Mouse (Mus musculus): Measurements from ENCODE around the gene Mylk4. TPM values are rescaled to one million over a fixed set of nuclear protein-coding genes. Genes with fewer than 3 reads are reported as not detected.

Gene Mylk4
- total RNA-seq, 2 experiments from 2014 or later = not detected

DNA sequence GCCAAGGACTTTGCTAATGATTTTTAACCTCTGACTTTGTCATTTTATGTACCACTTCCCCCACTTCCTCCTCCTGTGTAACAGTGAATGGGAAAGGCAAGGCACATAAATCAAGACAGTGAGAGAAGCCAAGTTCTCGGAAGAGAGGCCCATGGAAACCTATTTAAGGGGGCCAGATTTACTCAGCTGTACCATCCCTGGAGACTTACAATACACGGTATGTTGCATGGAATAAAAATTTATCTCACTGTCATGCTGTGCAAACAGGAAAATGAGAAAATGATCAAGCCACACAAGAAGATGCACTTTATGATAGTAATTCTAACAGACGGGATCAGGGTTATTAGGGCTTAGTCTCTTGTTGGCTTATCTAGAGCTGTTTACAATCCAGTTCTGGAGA is 64.5 kb downstream of the Mylk4 start:
- no peak for ATAC-seq (replicated peaks; ENCODE audit: poor library complexity, severe bottlenecking)

DNA sequence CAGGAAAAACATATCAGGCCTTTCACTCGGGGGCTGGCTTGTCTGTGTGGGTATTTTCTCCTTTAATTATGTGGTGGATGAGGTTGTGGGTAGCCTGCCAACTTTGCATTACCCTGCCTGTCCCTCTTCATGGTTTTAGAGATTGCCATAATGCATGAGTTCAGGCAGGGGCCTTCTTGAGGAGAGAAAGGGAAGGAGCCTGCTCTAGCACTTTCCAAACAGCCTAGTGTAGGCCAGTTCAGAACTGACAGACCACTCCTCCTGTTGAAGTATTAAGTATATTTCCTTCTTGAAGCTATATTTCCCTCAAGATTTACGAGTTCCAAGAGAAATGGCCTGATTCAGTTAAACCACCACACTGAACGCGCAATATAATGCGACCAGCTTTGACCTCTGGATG is 66.0 kb downstream of the Mylk4 start:
- ATAC-seq (replicated peaks; ENCODE audit: poor library complexity, severe bottlenecking) = no peak

DNA sequence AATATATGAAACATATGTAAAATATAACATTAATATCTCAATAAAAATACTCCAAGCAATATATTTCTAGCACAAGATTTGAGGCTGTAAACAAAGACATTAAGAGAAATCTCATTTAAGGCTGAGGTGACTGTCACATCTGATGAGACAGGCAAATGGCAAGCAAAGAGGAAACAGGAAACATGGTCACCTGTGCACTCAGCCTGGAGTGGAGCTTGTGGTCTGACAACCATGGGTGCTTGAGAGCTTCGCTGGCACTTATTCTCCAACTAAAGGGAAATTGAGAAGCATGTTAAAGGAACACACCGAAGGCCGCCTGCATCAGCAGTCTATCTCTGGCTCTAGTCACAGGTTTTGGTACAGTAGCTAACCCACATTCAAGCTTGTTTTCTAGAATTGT is 71.2 kb downstream of the Mylk4 start:
- no peak for ATAC-seq (replicated peaks; ENCODE audit: poor library complexity, severe bottlenecking)

DNA sequence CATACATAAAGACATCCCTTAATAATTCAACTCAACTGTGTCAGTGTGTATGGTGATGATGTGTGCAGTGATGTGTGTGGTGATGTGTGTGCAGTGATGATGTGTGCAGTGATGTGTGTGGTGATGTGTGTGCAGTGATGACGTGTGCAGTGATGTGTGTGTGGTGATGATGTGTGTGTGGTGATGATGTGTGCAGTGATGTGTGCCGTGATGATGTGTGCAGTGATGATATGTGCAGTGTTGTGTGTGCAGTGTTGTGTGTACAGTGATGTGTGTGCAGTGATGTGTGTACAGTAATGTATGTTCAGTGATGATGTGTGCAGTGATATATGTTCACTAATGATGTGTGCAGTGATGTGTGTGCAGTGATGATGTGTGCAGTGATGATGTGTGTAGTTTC is 75.9 kb downstream of the Mylk4 start:
- ATAC-seq (replicated peaks; ENCODE audit: poor library complexity, severe bottlenecking) = no peak

DNA sequence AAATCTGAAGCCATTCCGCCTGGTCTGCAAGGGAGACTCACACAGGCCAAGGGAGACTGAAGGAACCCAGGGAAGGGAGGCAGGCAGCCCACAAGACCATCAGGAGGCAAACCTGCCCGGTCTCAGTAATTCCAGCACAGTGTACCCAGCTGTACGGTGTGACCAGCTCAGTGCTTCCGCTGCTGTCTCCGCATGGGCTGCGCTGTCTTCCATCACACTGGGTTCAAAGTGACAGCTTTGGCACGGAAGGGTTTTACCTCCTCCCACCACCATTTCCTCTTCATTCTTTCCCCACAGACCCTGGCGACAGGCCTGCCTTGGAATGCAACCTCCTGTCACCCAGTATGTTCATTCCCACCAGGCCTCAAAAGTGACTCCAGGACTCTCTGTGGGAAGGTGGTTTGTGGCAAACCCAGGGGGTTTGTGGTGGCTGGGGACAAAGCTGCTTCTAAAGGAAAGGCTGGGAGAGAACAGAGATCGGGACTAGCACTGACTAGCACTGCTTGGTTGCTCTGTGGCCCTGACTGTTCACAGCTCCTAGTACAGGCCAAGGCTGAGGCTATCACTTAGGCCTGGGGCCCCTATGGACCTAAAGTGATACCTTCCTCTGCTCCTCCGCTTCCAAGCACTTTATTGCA is 77.0 kb downstream of the Mylk4 start:
- no peak for ATAC-seq (replicated peaks; ENCODE audit: poor library complexity, severe bottlenecking)

DNA sequence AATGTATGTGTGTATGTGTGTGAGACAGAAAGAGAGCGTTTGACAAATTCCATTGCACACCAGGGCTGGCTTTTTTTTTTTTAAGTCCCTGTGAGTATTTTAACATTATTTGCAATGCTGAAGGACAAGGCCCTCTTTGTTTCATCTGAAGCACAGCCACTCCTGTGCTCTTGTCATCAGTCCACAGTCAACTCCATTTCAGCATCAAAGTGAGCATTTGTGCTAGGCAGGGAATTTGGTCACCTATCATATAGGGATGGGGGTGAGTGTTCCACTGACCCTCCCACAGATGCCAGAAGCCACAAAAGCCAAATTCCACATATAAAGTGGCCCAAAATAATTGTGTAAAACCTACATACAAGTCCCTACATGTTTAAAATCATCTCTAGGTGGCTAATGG is 78.4 kb downstream of the Mylk4 start:
- ATAC-seq (replicated peaks; ENCODE audit: poor library complexity, severe bottlenecking) = no peak

DNA sequence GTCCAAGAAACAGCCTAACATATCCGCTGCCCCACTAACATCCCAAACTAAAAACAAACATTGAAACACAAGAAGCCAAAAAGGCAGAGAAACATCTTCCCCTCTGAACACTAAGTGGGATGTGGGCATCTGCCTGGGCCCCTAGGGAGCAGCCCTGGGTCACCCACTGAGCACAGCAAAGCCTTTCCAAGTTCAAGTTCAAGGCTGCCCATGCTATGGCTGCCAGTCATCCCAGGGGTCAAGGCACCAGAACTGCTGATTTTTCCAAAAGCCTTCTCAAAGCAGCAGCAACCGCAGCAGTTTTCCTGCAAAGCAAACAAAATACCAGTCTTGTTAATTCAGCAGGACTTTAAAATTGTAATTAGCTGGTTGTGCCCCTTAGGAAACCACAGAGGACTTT is 78.8 kb downstream of the Mylk4 start:
- no peak for ATAC-seq (replicated peaks; ENCODE audit: poor library complexity, severe bottlenecking)

DNA sequence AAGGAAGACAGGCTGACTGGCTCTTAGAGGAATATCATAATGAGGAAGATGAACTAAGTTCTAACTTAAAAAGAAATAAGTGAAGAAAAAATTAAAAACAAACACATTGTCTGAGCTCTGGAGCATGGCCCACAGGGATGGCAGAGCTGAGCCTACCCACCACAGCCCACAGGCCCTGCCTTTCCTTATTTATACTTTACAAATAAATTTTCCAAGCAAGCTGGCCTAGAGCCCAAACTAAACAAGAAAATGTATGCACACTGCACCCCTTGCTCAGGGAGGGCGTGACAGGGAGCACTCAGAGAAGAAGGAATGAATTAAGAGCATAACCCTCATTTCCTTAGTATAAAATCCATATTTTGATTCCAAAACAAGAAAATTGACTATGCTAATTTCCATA is 82.2 kb downstream of the Mylk4 start:
- no peak for ATAC-seq (replicated peaks; ENCODE audit: poor library complexity, severe bottlenecking)

DNA sequence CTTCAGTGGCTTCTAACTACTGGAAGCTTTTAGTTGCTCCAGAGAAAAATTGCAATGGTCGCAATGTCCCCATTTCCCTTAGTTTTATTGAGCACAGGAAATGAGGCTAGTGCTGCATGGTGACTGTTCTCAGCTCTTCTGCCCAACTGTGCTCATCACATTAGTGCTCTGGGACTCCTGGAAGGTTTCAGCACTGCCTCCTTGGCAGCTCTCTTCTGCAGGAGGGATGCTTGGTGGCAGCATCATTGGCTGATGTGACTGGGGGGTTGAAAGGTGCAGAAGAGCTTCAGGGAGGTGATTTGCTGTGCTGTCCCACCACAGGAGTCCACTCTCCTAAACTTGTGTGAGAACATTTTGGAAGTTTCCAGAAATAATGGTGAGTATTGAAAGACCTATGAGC is 84.4 kb downstream of the Mylk4 start:
- no peak for ATAC-seq (replicated peaks; ENCODE audit: poor library complexity, severe bottlenecking)

DNA sequence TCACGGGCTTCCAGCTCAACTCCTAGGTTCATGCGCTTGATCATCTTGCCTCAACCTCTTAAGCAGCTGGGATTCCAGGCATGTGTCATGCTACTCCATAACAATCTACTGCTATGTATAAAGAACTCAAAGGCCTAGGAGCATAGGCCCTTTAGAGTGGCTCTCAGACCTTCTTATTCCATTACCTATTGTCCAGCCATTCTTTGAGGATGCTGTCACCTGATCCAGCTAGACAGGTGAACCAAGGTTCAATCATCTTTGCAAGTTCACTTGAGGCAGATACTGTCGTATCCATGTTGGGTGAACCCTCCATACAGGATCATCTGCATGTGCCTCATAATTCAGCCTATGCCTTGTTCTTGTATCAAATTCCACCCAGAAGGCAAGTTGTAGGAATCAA is 84.8 kb downstream of the Mylk4 start:
- ATAC-seq (replicated peaks; ENCODE audit: poor library complexity, severe bottlenecking) = no peak

DNA sequence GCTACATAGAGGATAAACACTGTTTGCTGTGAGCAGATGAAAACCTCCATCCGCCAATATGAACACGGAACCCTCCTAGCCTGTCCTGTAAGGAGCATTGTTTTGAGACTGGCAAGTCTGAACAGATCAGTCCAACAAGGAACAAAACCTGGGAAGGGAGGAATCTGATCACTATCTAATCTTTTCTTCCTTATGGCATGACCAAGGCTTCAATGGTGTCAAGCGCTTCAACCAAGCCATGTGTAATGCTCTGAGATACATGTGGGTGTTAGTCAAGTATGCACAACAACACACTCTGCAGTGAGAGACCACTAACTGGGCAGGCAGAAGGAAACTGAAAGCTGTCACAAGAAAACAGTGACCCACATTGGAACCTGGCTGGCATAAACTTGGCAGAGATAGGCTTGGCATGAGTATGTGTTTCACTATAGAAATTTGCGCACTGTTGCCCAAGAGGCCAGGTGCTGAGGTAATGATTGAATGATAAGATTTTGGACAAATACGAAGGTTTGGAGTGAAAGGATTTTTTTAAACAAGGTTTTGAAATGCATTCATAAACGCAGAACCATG is 89.8 kb downstream of the Mylk4 start:
- no peak for ATAC-seq (replicated peaks; ENCODE audit: poor library complexity, severe bottlenecking)

DNA sequence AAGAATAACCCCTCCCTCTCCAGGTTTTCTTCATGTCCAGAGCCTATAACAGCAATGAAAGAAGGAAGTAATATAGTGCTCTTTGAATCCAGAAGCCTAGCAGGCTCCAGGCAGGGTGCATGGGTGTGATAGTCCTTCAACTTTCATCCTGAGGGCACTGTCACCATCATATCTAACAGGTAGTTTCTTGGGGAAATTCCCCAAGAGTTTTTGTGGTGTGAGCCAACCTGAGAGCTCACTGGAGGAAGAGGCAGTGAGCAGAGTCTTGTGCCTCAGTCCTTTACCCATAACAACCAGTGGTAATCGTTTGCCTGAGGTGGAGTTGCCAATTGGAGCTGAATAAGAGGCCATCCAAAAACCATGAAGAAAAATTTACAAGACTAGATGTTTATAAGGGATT is 91.2 kb downstream of the Mylk4 start:
- peak; percentile 40 for ATAC-seq (replicated peaks; ENCODE audit: poor library complexity, severe bottlenecking)

DNA sequence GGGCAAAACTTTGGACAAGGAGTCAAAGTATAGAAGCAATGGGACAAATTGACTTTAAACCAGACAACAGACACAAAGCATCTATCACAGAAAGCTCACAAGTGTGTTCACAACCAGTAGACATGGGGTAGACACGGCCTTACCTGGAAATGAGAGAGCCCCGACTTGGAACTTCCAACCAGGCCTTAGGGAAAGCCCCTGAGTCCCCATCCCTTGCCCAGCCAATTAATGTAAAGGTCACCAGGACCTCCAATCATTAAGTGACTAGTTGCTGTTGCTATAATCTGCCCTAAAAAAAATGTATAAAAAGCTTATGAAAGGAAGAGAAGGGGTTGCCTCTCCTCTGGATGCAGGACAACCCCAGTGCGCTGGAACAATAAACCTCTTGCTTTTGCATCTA is 93.5 kb downstream of the Mylk4 start:
- ATAC-seq (replicated peaks; ENCODE audit: poor library complexity, severe bottlenecking) = no peak

DNA sequence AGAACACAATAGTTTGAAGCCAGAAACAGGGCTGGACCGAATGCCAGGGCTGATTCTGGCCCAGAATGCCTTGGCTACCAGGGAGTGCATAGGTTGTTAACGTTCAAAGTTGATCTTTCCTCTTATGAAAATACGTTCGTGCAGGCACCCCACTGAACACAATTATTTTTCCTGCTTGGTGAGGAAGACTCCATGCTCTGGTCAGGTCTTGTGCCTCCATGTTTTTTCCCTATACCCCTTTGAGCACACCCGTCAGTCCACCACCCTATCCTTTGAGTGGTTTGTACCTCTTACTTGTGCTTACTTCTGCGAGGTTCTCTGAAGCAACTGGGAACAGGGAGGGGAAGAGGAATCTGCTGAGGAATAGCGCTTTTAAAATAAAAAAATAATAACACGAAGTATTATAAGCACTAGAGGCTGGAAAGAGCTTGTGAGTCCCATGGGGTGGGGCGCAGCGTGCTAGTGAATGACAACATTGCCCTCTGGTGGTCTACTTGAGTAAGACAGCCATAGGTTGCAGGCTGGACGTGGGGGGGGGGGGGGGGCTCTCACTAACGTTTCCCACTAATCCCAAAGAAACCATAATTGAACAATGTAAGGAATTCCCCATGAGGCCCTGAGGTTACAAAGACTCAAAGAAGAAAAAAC is 102.8 kb downstream of the Mylk4 start:
- ATAC-seq (replicated peaks; ENCODE audit: poor library complexity, severe bottlenecking) = peak; percentile 94

DNA sequence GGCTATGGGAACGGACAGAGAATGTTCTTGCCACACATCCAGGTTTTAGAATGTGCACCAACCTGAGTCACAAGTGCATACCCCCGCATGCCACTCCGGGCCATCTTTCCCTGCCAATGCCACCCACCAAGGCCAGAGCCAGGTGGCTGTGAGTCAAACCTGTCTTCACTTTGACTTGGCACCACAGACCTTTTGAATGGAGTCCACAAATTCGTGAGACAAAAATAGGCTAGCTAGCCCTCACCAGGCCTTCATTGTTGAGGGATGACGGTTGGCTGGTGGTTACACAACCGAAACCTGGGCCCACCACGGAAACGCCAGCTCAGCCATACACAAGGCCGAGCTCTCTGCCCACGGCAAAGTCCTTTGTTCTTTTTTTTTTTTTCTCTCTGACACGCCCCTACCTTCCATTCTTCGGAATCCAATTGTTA is 103.6 kb downstream of the Mylk4 start:
- peak; percentile 81 for ATAC-seq (replicated peaks; ENCODE audit: poor library complexity, severe bottlenecking)

DNA sequence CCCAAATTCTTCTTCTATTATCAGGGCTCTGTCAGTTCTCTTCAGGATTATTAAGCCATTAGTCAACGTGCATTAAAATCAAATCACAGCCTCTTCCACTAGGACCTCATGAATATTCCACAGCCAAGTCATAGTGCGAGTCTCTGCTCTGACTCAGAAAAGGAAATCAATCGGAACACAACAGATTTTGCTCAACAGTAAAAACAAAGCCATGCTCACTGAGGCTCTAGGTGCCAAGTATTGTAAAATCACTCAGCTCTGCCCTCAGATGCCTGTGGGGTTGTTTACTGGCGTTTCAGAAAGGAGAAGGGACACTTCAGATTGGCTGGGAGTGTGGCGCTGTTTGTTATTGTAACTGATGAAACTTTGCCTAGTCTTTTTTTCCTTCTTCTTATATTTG is 104.8 kb downstream of the Mylk4 start:
- no peak for ATAC-seq (replicated peaks; ENCODE audit: poor library complexity, severe bottlenecking)

DNA sequence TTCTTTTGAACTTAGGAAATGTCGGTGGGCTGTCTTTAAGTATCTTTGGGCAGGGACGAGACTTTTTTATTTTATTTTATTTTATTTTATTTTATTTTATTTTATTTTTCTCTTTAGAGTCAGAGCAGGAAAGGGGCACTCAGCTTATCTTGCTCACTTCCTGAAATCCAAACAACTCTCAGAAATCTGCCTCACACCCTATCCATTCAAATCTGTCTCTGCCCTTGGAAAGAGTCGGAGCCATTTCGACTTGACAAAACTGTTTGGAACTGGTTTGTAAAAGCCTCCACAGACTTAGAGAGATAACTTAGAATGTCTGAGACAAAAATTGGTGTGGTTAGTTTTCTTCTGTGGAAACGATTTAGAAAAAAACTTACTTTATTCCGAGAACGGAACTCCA is 113.0 kb downstream of the Mylk4 start:
- no peak for ATAC-seq (replicated peaks; ENCODE audit: poor library complexity, severe bottlenecking)

DNA sequence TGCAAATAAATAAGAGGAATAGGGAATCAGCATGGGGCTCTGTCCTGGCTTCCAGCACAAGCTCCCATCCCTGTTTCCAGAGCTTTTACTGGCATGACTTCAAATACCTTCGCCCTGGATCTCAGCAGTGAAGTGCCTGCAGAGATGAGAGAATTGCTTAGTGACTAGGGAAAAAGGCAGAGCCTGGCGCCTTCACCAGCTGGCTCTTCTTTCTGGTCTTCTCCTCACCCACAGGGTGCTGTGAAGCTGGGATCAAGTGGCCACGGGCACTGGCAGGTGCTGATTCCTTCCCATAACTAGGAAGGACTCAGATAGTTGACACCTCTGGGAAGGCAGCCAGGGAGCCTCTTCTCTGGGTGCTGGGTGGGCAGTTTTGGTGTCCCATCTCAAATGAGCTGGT is 115.5 kb downstream of the Mylk4 start:
- no peak for ATAC-seq (replicated peaks; ENCODE audit: poor library complexity, severe bottlenecking)

DNA sequence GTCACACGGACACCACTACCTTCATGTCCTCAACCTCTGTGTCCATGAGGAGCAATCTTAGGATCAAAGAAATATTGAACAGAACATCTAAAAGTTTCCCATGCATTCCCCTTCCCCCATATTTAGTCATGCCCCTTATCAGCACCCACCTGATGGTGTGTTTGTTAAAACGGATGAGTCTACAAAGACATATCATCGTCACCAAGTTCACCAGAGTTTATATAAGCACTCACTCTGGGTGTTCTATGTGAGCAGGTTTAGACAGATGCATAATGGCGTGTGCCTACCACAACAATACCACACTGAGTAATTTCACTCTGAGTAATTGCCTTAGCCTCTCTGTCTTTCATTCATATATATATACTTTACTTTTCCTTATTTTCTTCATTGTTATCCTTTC is 116.4 kb downstream of the Mylk4 start:
- ATAC-seq (replicated peaks; ENCODE audit: poor library complexity, severe bottlenecking) = no peak

DNA sequence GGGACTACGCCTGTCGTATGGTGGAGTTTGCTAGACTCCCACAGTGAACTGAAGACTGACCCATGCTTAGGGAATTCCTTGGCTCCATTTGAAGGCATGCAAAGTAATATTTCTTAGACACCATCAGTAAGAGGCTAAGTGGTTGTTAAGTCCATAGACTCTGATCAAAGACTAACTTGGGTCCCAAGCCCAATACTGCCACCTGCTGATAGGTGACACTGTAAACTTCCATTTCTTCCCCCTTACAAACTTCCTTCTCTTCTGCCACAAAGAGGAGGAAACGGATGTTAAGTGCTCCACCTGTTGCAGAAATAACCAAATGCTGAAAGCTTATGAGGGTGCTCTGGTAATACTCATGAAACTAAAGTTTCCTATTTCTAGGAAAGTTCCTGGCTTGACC is 121.7 kb downstream of the Mylk4 start:
- peak; percentile 25; the same call in 1 of the 2 replicates for ATAC-seq (replicated peaks; ENCODE audit: poor library complexity, severe bottlenecking)

DNA sequence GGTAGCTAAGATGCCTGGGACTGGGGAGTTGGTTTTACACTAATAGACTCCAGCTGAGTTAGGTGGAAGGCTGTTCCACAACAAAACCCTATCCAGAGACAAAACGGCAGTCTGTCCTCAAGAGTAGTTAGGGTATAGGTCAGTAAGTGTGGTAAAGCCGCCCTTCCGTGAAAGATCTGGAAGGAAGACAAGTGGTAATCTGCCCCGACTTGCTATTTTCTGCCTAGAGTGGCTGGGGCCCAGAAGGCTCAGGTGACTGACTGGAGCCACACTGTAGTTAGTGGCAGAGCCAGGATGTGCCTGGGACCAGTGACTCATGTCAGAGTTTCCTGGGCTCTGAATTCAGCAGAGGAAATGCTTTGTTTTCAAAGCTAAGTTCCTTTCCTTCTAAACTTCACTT is 123.5 kb downstream of the Mylk4 start:
- no peak for ATAC-seq (replicated peaks; ENCODE audit: poor library complexity, severe bottlenecking)

DNA sequence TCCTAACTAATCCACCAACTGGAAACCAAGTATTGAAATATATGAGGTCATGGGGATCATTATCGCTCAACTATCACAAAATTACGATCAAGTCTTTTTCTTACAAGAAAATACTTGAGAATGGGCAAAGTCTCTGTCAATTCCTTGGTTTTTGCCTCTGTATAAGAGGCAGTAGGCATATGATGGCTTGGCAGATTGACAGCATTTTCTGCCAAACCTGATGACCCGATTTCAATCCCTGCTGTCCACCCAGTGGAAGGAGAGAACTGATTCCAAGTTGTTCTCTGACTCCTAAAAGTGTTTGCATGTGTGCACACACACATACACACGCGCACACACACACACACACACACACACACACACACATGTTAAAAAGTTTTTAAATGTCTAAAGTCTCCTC is 124.5 kb downstream of the Mylk4 start:
- no peak for ATAC-seq (replicated peaks; ENCODE audit: poor library complexity, severe bottlenecking)

All from granulocyte monocyte progenitor cell, adult 5-6 weeks (primary cell).